Mouse (Mus musculus): Measurements from ENCODE around the gene Iqcf6. TPM values are rescaled to one million over a fixed set of nuclear protein-coding genes. Genes with fewer than 3 reads are reported as not detected.

Iqcf6 gene
- total RNA-seq, 2 experiments from 2014 or later, result not detected

GRCm38 (mm10) chr9:106655884-106656720 lies 29.7 kb downstream of the Iqcf6 start, which contains the start of gene Grm2:
Grm2 (minus strand) TSS chr9:106656082.
- DNase-seq, result peak; percentile 62
- intact Hi-C loops (cut with DNase I; ENCODE audit: low total_unique reads), result no loop called here

GRCm38 (mm10) chr9:106656820-106657219 lies 30.4 kb downstream of the Iqcf6 start:
- intact Hi-C loops (cut with DNase I; ENCODE audit: low total_unique reads), result no loop called here
- no peak for DNase-seq

- DNase-seq, result no peak
- intact Hi-C loops (cut with DNase I; ENCODE audit: low total_unique reads), result no loop called here
Measured at GRCm38 (mm10) chr9:106657592-106657991, 31.2 kb downstream of the Iqcf6 start.

GRCm38 (mm10) chr9:106659441-106659840 lies 33.1 kb downstream of the Iqcf6 start:
- intact Hi-C loops (cut with DNase I; ENCODE audit: low total_unique reads), result no loop called here
- DNase-seq, result no peak

GRCm38 (mm10) chr9:106659935-106660334 lies 33.6 kb downstream of the Iqcf6 start:
- intact Hi-C loops (cut with DNase I; ENCODE audit: low total_unique reads), result no loop called here
- DNase-seq, result no peak

GRCm38 (mm10) chr9:106663200-106663599 lies 36.8 kb downstream of the Iqcf6 start:
- intact Hi-C loops (cut with DNase I; ENCODE audit: low total_unique reads), result no loop called here
- DNase-seq, result no peak

GRCm38 (mm10) chr9:106664433-106664832 lies 38.1 kb downstream of the Iqcf6 start:
- intact Hi-C loops (cut with DNase I; ENCODE audit: low total_unique reads), result no loop called here
- DNase-seq, result no peak

- no peak for DNase-seq
- intact Hi-C loops (cut with DNase I; ENCODE audit: low total_unique reads), result no loop called here
Measured at GRCm38 (mm10) chr9:106664856-106665255, 38.5 kb downstream of the Iqcf6 start.

GRCm38 (mm10) chr9:106673860-106674259 lies 47.5 kb downstream of the Iqcf6 start:
- no peak for DNase-seq
- intact Hi-C loops (cut with DNase I; ENCODE audit: low total_unique reads), result no loop called here

- intact Hi-C loops (cut with DNase I; ENCODE audit: low total_unique reads), result loop anchor here (5.0 kb wide), 1 partner anchor 142 kb away; no protein-coding TSS in a partner anchor
- peak; percentile 70 for DNase-seq
Measured at GRCm38 (mm10) chr9:106675480-106675879, 49.1 kb downstream of the Iqcf6 start.

- intact Hi-C loops (cut with DNase I; ENCODE audit: low total_unique reads), result loop anchor here (5.0 kb wide), 1 partner anchor 141 kb away; no protein-coding TSS in a partner anchor
- DNase-seq, result no peak
Measured at GRCm38 (mm10) chr9:106675965-106676364, 49.6 kb downstream of the Iqcf6 start.

- intact Hi-C loops (cut with DNase I; ENCODE audit: low total_unique reads), result loop anchor here (5.0 kb wide), 1 partner anchor 141 kb away; no protein-coding TSS in a partner anchor
- DNase-seq, result no peak
Measured at GRCm38 (mm10) chr9:106676571-106676970, 50.2 kb downstream of the Iqcf6 start.

Other genes starting within 250 kb of the Iqcf6 start
- gene Rpl29, start 197.1 kb upstream of the Iqcf6 start, total RNA-seq (2021), result 100 to 1,000 TPM; 350 to 424 TPM
- gene Acy1, start 188.3 kb upstream of the Iqcf6 start, total RNA-seq (2021), result 10 to 100 TPM in 1 of 2 experiments, 1 to 10 TPM in 1; 8.4 to 10.9 TPM
- 1 to 10 TPM; 4.6 to 6.5 TPM for gene Abhd14b, start 179.1 kb upstream of the Iqcf6 start, total RNA-seq (2021)
- 10 to 100 TPM; 13.3 to 16.0 TPM for gene Abhd14a, start 178.9 kb upstream of the Iqcf6 start, total RNA-seq (2021)
- 10 to 100 TPM; 47.6 to 48.7 TPM for gene Pcbp4, start 173.3 kb upstream of the Iqcf6 start, total RNA-seq (2021)
- gene Gpr62, start 160.6 kb upstream of the Iqcf6 start, total RNA-seq (2021), result under 1 TPM; 0.16 to 0.33 TPM
- 10 to 100 TPM; 12.6 to 18.4 TPM for gene Rrp9, start 150.6 kb upstream of the Iqcf6 start, total RNA-seq (2021)
- 10 to 100 TPM; 64.1 to 76.2 TPM for gene Parp3, start 149.6 kb upstream of the Iqcf6 start, total RNA-seq (2021)
- not detected for gene Iqcf1, start 126.6 kb upstream of the Iqcf6 start, total RNA-seq (2021)
- gene Iqcf5, start 112.0 kb upstream of the Iqcf6 start, total RNA-seq (2021), result not detected
- not detected for gene Iqcf3, start 65.0 kb upstream of the Iqcf6 start, total RNA-seq (2021)
- gene Iqcf4, start 55.6 kb upstream of the Iqcf6 start, total RNA-seq (2021), result not detected
- gene Grm2, start 29.5 kb downstream of the Iqcf6 start, total RNA-seq (2021), result not detected
- 10 to 100 TPM; 17.3 to 20.6 TPM for gene Tex264, start 59.3 kb downstream of the Iqcf6 start, total RNA-seq (2021)
- gene Rad54l2, start 162.6 kb downstream of the Iqcf6 start, total RNA-seq (2021), result 1 to 10 TPM; 6.6 to 7.1 TPM
- gene Dcaf1, start 195.3 kb downstream of the Iqcf6 start, total RNA-seq (2021), result 10 to 100 TPM; 11.2 to 12.2 TPM